ENCODE assay signal across 9 mouse cellular contexts in the genomic region with DNA sequence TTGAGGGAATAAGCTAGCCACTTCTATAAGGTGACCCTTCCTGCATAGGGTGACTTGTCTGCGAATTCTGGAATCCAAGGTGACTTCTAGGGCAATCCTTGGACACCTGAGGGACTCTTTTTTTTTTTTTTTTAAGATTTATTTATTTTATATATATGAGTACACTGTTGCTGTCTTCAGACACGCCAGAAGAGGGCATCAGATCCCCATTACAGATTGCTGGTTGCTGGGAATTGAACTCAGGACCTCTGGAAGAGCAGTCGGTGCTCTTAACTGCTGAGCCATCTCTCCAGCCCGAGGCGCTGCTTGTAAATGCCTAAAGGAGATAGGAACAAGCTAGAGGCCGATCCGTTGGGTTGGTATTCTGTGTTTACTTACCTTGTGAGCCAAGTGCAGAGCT. TPM values are rescaled to one million over a fixed set of nuclear protein-coding genes. Genes with fewer than 3 reads are reported as not detected.
DNase-seq lines count a peak whose midpoint lies in the region; ATAC-seq and TF ChIP-seq lines count a peak whose summit lies in the region.
"Not testable (repeated sequence)": the region's sequence is repeated elsewhere in the genome, so short reads cannot be mapped to it uniquely, and the experiment has no call there.
"Had no signal": no experiment of that assay in that cellular context is flagged by ENCODE, and none has a peak within 500 bp of the region (broad histone marks: within the 10 kb centered on the region; RNA-seq: fewer than 3 reads in every experiment).

No protein-coding gene starts in this region.

- in situ Hi-C loops in CH12.LX (cut with MboI; ENCODE audit: low pct_ligation_motif_present, low pct_unique_long_range_greater_than_20kb, low sequenced_read_pairs) = not testable (repeated sequence)

- 84% methylated on average over 7 of the region's 7 CpGs for WGBS in heart, adult 2 months
- 31% methylated on average over 7 of the region's 7 CpGs for WGBS in liver, embryonic 14.5 days (ENCODE audit: insufficient replicate concordance)
- WGBS in stomach, postnatal 0 days = 79% methylated on average over 7 of the region's 7 CpGs

- not testable (repeated sequence) for H3K9me3 ChIP-seq in CH12.LX (replicated peaks; ENCODE audit: low read length); MEL (replicated peaks; ENCODE audit: insufficient read depth, low read length); liver, embryonic 14.5 days (ENCODE audit: control insufficient read depth, low read length); stomach, postnatal 0 days (ENCODE audit: control insufficient read depth, low read length)

- not testable (repeated sequence) for H3K4me3 ChIP-seq in CH12.LX (replicated peaks in 1 of 3; ENCODE audit: low read depth in 2 of 3, low read length in 2 of 3, poor library complexity in 1 of 3); heart, adult 2 months; layer of hippocampus, adult 2 months; liver, embryonic 14.5 days (ENCODE audit: insufficient read depth in 1 of 2, low read depth in 2 of 2, low read length in 2 of 2); stomach, postnatal 0 days (ENCODE audit: low read depth, low read length)
- peak overlapping the region; percentile 31 to 35; a peak in 3 of 4 replicates for H3K4me3 ChIP-seq in MEL (ENCODE audit: control insufficient read depth in 1 of 2, insufficient read depth in 1 of 2, low read depth in 2 of 2, low read length in 2 of 2)

- DNase-seq in 3T3-L1 (ENCODE audit: low read depth, low spot score) (peak; percentile 6), MEL (ENCODE audit: low read depth, low spot score) (peak; percentile 64)
- DNase-seq in CH12.LX (ENCODE audit: extremely low read depth); heart, adult 2 months; layer of hippocampus, adult 2 months (ENCODE audit: low spot score in 2 of 2); liver, embryonic 14.5 days (ENCODE audit: low read depth in 3 of 3, low spot score in 3 of 3); stomach, postnatal 0 days (ENCODE audit: low spot score): not testable (repeated sequence)

- intact Hi-C loops in heart, adult 2 months (cut with DNase I) = not testable (repeated sequence)

- not testable (repeated sequence) for TF ChIP-seq EP300 in CH12.LX (IDR thresholded peaks at IDR 0.05; ENCODE audit: low read length); MEL (IDR thresholded peaks at IDR 0.05; ENCODE audit: low read depth in 1 of 2, low read length in 2 of 2); heart, adult 2 months (IDR thresholded peaks at IDR 0.05; ENCODE audit: insufficient read depth, low read depth, low read length); liver, embryonic 14.5 days (IDR thresholded peaks at IDR 0.05; ENCODE audit: low read depth); stomach, postnatal 0 days (optimal IDR thresholded peaks at IDR 0.05)

- H3K36me3 ChIP-seq in CH12.LX (replicated peaks in 1 of 2; ENCODE audit: control insufficient read depth in 1 of 2, insufficient read depth in 1 of 2, low read length in 1 of 2); heart, adult 2 months (ENCODE audit: control insufficient read depth, insufficient read depth, low read length); liver, embryonic 14.5 days (replicated peaks; ENCODE audit: control insufficient read depth, insufficient read depth, low read depth); stomach, postnatal 0 days (ENCODE audit: control insufficient read depth, insufficient read depth, low read length): not testable (repeated sequence)
- H3K36me3 ChIP-seq in MEL (ENCODE audit: control insufficient read depth in 1 of 2, insufficient read depth in 2 of 2, low read length in 2 of 2) = peaks cover 0 to 30% of the 10 kb centered on the region in 2 experiments; a peak in 2 of 4 replicates

- H3K4me2 ChIP-seq in CH12.LX (ENCODE audit: insufficient read depth, low read depth, poor library complexity, severe bottlenecking); liver, embryonic 14.5 days (ENCODE audit: low read depth); stomach, postnatal 0 days (replicated peaks; ENCODE audit: low read depth): not testable (repeated sequence)

- not testable (repeated sequence) for ATAC-seq in liver, embryonic 14.5 days (ENCODE audit: insufficient read depth); stomach, postnatal 0 days (ENCODE audit: low FRiP score, low TSS enrichment)
- ATAC-seq in megakaryocyte progenitor cell, adult 5-6 weeks (replicated peaks; ENCODE audit: poor library complexity) = peak; percentile 14; the same call in 1 of the 2 replicates

- not testable (repeated sequence) for H3K27me3 ChIP-seq in CH12.LX (replicated peaks); MEL (ENCODE audit: control insufficient read depth in 1 of 2, insufficient read depth in 2 of 2, low read length in 2 of 2); heart, adult 2 months (ENCODE audit: control insufficient read depth, insufficient read depth, low read length); liver, embryonic 14.5 days (ENCODE audit: control insufficient read depth, insufficient read depth, low read length); stomach, postnatal 0 days (ENCODE audit: control insufficient read depth, insufficient read depth, low read length)

- peak; percentile 2 for TF ChIP-seq RAD21 in CH12.LX (IDR thresholded peaks at IDR 0.05; ENCODE audit: low read depth, low read length)
- TF ChIP-seq RAD21 in MEL (IDR thresholded peaks at IDR 0.05; ENCODE audit: low read depth, low read length) = peak; percentile 51

- TF ChIP-seq CTCF in CH12.LX (conservative IDR thresholded peaks at IDR 0.05 in 1 of 2, IDR thresholded peaks at IDR 0.05 in 1 of 2; ENCODE audit: low read depth in 2 of 2, low read length in 2 of 2) = 0 out of 4 replicates have a peak, but pooled peaks of 1 of the 2 experiments have one; percentile 12
- TF ChIP-seq CTCF in MEL (IDR thresholded peaks at IDR 0.05 in 2 of 3, conservative IDR thresholded peaks at IDR 0.05 in 1 of 3; ENCODE audit: control insufficient read depth in 1 of 3, insufficient read depth in 1 of 3, low read depth in 2 of 3, low read length in 3 of 3, poor library complexity in 1 of 3, severe bottlenecking in 1 of 3) = peak; percentile 15 to 39 (median 19); a peak in 4 of 6 replicates
- TF ChIP-seq CTCF in heart, adult 2 months (IDR thresholded peaks at IDR 0.05) = 0 out of 2 replicates have a peak, but pooled peaks have one; percentile 11
- TF ChIP-seq CTCF in layer of hippocampus, adult 2 months (conservative IDR thresholded peaks at IDR 0.05) = peak; percentile 46
- TF ChIP-seq CTCF in liver, embryonic 14.5 days (IDR thresholded peaks at IDR 0.05; ENCODE audit: low read depth) = 0 out of 2 replicates have a peak, but pooled peaks have one; percentile 15
- TF ChIP-seq CTCF in stomach, postnatal 0 days (IDR thresholded peaks at IDR 0.05; ENCODE audit: low read depth) = 0 out of 2 replicates have a peak, but pooled peaks have one; percentile 3

- not testable (repeated sequence) for H3K79me2 ChIP-seq in CH12.LX (replicated peaks; ENCODE audit: control insufficient read depth, extremely low read depth, insufficient read depth, poor library complexity, severe bottlenecking); MEL (ENCODE audit: control insufficient read depth, insufficient read depth, low read length, poor library complexity); heart, adult 2 months (replicated peaks; ENCODE audit: control insufficient read depth, insufficient read depth, low read length)

- dilution Hi-C loops in CH12.LX (cut with MboI; ENCODE audit: extremely low pct_ligation_motif_present, extremely low pct_unique_long_range_greater_than_20kb, low sequenced_read_pairs) = not testable (repeated sequence)

- not testable (repeated sequence) for H3K4me1 ChIP-seq in CH12.LX (ENCODE audit: control insufficient read depth in 1 of 2, insufficient read depth in 2 of 2); heart, adult 2 months (ENCODE audit: control insufficient read depth, insufficient read depth, low read length); stomach, postnatal 0 days (replicated peaks; ENCODE audit: control insufficient read depth, insufficient read depth)
- H3K4me1 ChIP-seq in MEL (ENCODE audit: control insufficient read depth in 1 of 2, insufficient read depth in 2 of 2, low read length in 2 of 2) = peaks cover 21 to 30% of the 10 kb centered on the region in 2 experiments
- peaks cover 0 to 15% of the 10 kb centered on the region in 2 experiments; a peak in 3 of 4 replicates for H3K4me1 ChIP-seq in liver, embryonic 14.5 days (replicated peaks; ENCODE audit: control insufficient read depth in 2 of 2, insufficient read depth in 2 of 2, low read length in 1 of 2)

- not testable (repeated sequence) for H3K27ac ChIP-seq in CH12.LX (ENCODE audit: insufficient read depth, low read depth); heart, adult 2 months; layer of hippocampus, adult 2 months; liver, embryonic 14.5 days; stomach, postnatal 0 days (replicated peaks)
- H3K27ac ChIP-seq in MEL (ENCODE audit: control insufficient read depth, low read depth, low read length) = peak overlapping the region; percentile 86

- TF ChIP-seq POLR2A in CH12.LX (IDR thresholded peaks at IDR 0.05; ENCODE audit: low read depth, low read length); MEL (IDR thresholded peaks at IDR 0.05; ENCODE audit: control insufficient read depth in 1 of 2, insufficient read depth in 1 of 2, low read depth in 1 of 2, low read length in 2 of 2, poor library complexity in 1 of 2); heart, adult 2 months (IDR thresholded peaks at IDR 0.05; ENCODE audit: insufficient read depth, low read depth, low read length): not testable (repeated sequence)

- H3K9ac ChIP-seq in CH12.LX (ENCODE audit: insufficient read depth, low read depth); heart, adult 2 months (ENCODE audit: low read depth, low read length); liver, embryonic 14.5 days (replicated peaks); stomach, postnatal 0 days (ENCODE audit: low read length): not testable (repeated sequence)
- H3K9ac ChIP-seq in MEL (ENCODE audit: control insufficient read depth, low read depth, low read length, poor library complexity, severe bottlenecking) = peak overlapping the region; percentile 53

RNA-seq across cellular contexts. Expression of gene Efhc1, which starts 26.1 kb away (rescaled TPM):
- not detected in 2 replicates for total RNA-seq in CH12.LX (2012; rRNA removed)
- not detected in 2 replicates for total RNA-seq in CH12.LX (2014; rRNA removed)
- not detected in 2 replicates for polyA plus RNA-seq in CH12.LX (2012; ENCODE audit: insufficient read length, low read depth)
- total RNA-seq in MEL (2012; rRNA removed) = not detected in 2 replicates
- polyA plus RNA-seq in MEL (2012; ENCODE audit: insufficient read depth in 1 of 2, insufficient read length in 2 of 2, low read depth in 1 of 2, low replicate concordance in 2 of 2, missing spikeins in 1 of 2) = not detected
- total RNA-seq in heart, adult 2 months (2021) = under 1 TPM; 0.41 to 0.63 TPM
- 1.2 and 1.8 TPM in 2 replicates for polyA plus RNA-seq in heart, adult 2 months (2012; rRNA removed)
- 1 to 10 TPM; 2.0 to 2.1 TPM for total RNA-seq in layer of hippocampus, adult 2 months (2021)
- 0.21 and 1.1 TPM in 2 replicates for polyA plus RNA-seq in liver, embryonic 14.5 days (2012; rRNA removed)
- 0.32 and 0.53 TPM in 2 replicates for polyA plus RNA-seq in liver, embryonic 14.5 days (2014; fragmentation: Nextera tagmentation; extraction: Ambion mirVana)
- total RNA-seq in megakaryocyte progenitor cell, adult 5-6 weeks (2015) = 0.07 and 1.5 TPM in 2 replicates
- 0.20 and 0.21 TPM in 2 replicates for total RNA-seq in megakaryocyte progenitor cell, adult 5-6 weeks (2017)
- polyA plus RNA-seq in stomach, postnatal 0 days (2015; fragmentation: Nextera tagmentation; extraction: Ambion mirVana) = 1.5 and 1.7 TPM in 2 replicates
- total RNA-seq: G1E had no signal
- polyA plus RNA-seq: G1E had no signal

RNA-seq across cellular contexts. Expression of gene Paqr8, which starts 34.9 kb away (rescaled TPM):
- total RNA-seq in CH12.LX (2012; rRNA removed) = 0.29 and 0.38 TPM in 2 replicates
- total RNA-seq in CH12.LX (2014; rRNA removed) = 1.1 TPM in 2 replicates
- polyA plus RNA-seq in CH12.LX (2012; ENCODE audit: insufficient read length, low read depth) = 1.3 and 1.4 TPM in 2 replicates
- 0.46 and 0.69 TPM in 2 replicates for total RNA-seq in MEL (2012; rRNA removed)
- 1 to 10 TPM in 1 of 2 experiments, not detected in 1; 1.8 TPM for polyA plus RNA-seq in MEL (2012; ENCODE audit: insufficient read depth in 1 of 2, insufficient read length in 2 of 2, low read depth in 1 of 2, low replicate concordance in 2 of 2, missing spikeins in 1 of 2)
- total RNA-seq in heart, adult 2 months (2021) = 1 to 10 TPM; 1.2 to 2.2 TPM
- 2.0 and 3.2 TPM in 2 replicates for polyA plus RNA-seq in heart, adult 2 months (2012; rRNA removed)
- 100 to 1,000 TPM; 143 to 157 TPM for total RNA-seq in layer of hippocampus, adult 2 months (2021)
- 0.12 and 0.16 TPM in 2 replicates for polyA plus RNA-seq in liver, embryonic 14.5 days (2012; rRNA removed)
- 0.13 and 0.29 TPM in 2 replicates for polyA plus RNA-seq in liver, embryonic 14.5 days (2014; fragmentation: Nextera tagmentation; extraction: Ambion mirVana)
- total RNA-seq in megakaryocyte progenitor cell, adult 5-6 weeks (2015) = 1.6 and 3.9 TPM in 2 replicates
- 2.4 and 3.5 TPM in 2 replicates for total RNA-seq in megakaryocyte progenitor cell, adult 5-6 weeks (2017)
- 10.5 and 12.1 TPM in 2 replicates for polyA plus RNA-seq in stomach, postnatal 0 days (2015; fragmentation: Nextera tagmentation; extraction: Ambion mirVana)

Comparison
In these comparisons a context has a peak if more than half of its experiments do, and no peak if none do; other contexts are left out.
1. RNA of gene Paqr8, which starts 34.9 kb away (total RNA-seq): 143 to 157 TPM in layer of hippocampus, adult 2 months; 1.6 to 3.9 TPM in megakaryocyte progenitor cell, adult 5-6 weeks, 1.2 to 2.2 TPM in heart, adult 2 months, 0.29 to 1.1 TPM in CH12.LX and 0.46 to 0.69 TPM in MEL; every median in the first group is over 10 times any median in the second.